Mouse (Mus musculus) limb, embryonic 12.5 days (tissue): ENCODE measurements around the gene Map3k12. TPM values are rescaled to one million over a fixed set of nuclear protein-coding genes. Genes with fewer than 3 reads are reported as not detected.

Experiments used
- ATAC-seq: fragments of 200-750 bp; cut with Nextera tagmentation; 2 replicates; pipeline ENCODE4 v1.8.0; 2017; ENCODE audit warnings: low read depth, moderate TSS enrichment; ENCODE audit not compliant: insufficient number of reproducible peaks, insufficient read depth, low FRiP score, low TSS enrichment
- H3K27ac ChIP-seq: fragments of 300-500 bp; sonication (generic); 2 replicates; pipeline ENCODE4 v1.5.1; 2016; ENCODE audit warnings: mild to moderate bottlenecking, moderate library complexity
- H3K27me3 ChIP-seq: fragments of 300-500 bp; sonication (generic); 2 replicates; pipeline ENCODE4 v1.6.1; 2016; ENCODE audit warnings: mild to moderate bottlenecking, moderate library complexity
- H3K36me3 ChIP-seq: fragments of 300-500 bp; sonication (generic); 2 replicates; pipeline ENCODE4 v1.6.1; 2016; ENCODE audit warnings: mild to moderate bottlenecking, moderate library complexity
- H3K4me1 ChIP-seq: fragments of 300-500 bp; sonication (generic); replicated peaks from 2 replicates; pipeline ENCODE4 v1.6.1; 2016
- H3K4me2 ChIP-seq: fragments of 300-500 bp; sonication (generic); 2 replicates; pipeline ENCODE4 v1.6.1; 2016; ENCODE audit warnings: mild to moderate bottlenecking, moderate library complexity
- H3K4me3 ChIP-seq: fragments of 300-500 bp; sonication (generic); replicated peaks from 2 replicates; pipeline ENCODE4 v1.5.1; 2016; ENCODE audit warnings: mild to moderate bottlenecking
- H3K9ac ChIP-seq: fragments of 300-500 bp; sonication (generic); replicated peaks from 2 replicates; pipeline ENCODE4 v1.6.1; 2016; ENCODE audit warnings: mild to moderate bottlenecking, moderate library complexity
- H3K9me3 ChIP-seq: fragments of 300-500 bp; sonication (generic); 2 replicates; pipeline ENCODE4 v1.6.1; 2016; ENCODE audit warnings: mild to moderate bottlenecking, moderate library complexity
- WGBS: fragments of 180-500 bp; shearing (Covaris S2); methylation state at CpG from one replicate; pipeline ENCODE4 v1.1.7; 2016; 5-methylcytosine and 5-hydroxymethylcytosine counted together
- polyA plus RNA-seq: library from polyadenylated mRNA; unstranded; fragments of >200 nt; fragmentation: Nextera tagmentation; extraction: Ambion mirVana; gene quantifications from 2 replicates; pipeline ENCODE4 v1.2.1, GENCODE M21; 2016

Map3k12 gene
- polyA plus RNA-seq, 1 experiment from 2014 or later, result 23.8 TPM

GRCm38 (mm10) chr15:102510110-102510509, 6.8 kb downstream of the Map3k12 start:
- Histone ChIP-seq H3K4me2 (peak overlapping the region; percentile 83), H3K4me3 (peak overlapping the region; percentile 59), H3K9me3 (no peaks in the 10 kb centered on the region), H3K27me3 (no peaks in the 10 kb centered on the region), H3K36me3 (peaks cover 27% of the 10 kb centered on the region), H3K4me1 (peaks cover 34% of the 10 kb centered on the region), H3K9ac (peak overlapping the region; percentile 61), H3K27ac (peak overlapping the region; percentile 87)
- ATAC-seq, result peak; percentile 52
- 5% methylated on average over 9 of the region's 9 CpGs for WGBS

DNA sequence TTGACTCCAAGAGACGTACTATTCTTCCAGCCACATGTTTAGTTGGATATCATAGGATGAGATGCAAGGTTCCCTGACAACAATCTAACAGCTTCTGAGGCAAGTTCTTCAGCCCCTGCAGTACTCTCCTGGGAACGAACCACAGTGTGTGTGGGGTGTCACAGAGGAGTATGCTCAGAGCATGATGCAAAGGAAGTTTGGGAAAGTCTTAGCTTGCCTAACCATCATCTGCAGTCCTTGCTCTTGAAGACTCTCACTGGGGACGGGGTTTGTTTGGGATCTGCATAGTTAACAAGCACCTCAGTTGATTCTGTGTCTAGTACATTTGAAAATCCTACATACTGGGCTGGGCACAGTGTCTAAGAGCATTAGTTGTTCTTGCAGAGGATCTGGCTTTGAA, 8.5 kb downstream of the Map3k12 start:
- 83% methylated on average over 3 of the region's 3 CpGs for WGBS
- H3K4me2 ChIP-seq, result no peak overlapping the region
- H3K9me3 ChIP-seq, result no peaks in the 10 kb centered on the region
- peaks cover 34% of the 10 kb centered on the region for H3K4me1 ChIP-seq
- peaks cover 45% of the 10 kb centered on the region for H3K36me3 ChIP-seq
- H3K4me3 ChIP-seq, result no peak overlapping the region
- no peaks in the 10 kb centered on the region for H3K27me3 ChIP-seq
- no peak overlapping the region for H3K9ac ChIP-seq
- no peak overlapping the region for H3K27ac ChIP-seq
- ATAC-seq, result no peak

GRCm38 (mm10) chr15:102507561-102507960, 9.3 kb downstream of the Map3k12 start:
- ATAC-seq, result no peak
- Histone ChIP-seq H3K9ac (no peak overlapping the region), H3K36me3 (peaks cover 52% of the 10 kb centered on the region), H3K9me3 (no peaks in the 10 kb centered on the region), H3K4me1 (peaks cover 30% of the 10 kb centered on the region), H3K27me3 (no peaks in the 10 kb centered on the region), H3K4me2 (no peak overlapping the region), H3K4me3 (no peak overlapping the region), H3K27ac (no peak overlapping the region)

GRCm38 (mm10) chr15:102506864-102507263, 10.0 kb downstream of the Map3k12 start:
- Histone ChIP-seq H3K27ac (no peak overlapping the region), H3K4me1 (peaks cover 23% of the 10 kb centered on the region), H3K9ac (no peak overlapping the region), H3K27me3 (no peaks in the 10 kb centered on the region), H3K4me3 (no peak overlapping the region), H3K36me3 (peaks cover 59% of the 10 kb centered on the region), H3K9me3 (no peaks in the 10 kb centered on the region), H3K4me2 (no peak overlapping the region)
- 92% methylated on average over 1 of the region's 1 CpGs for WGBS
- ATAC-seq, result no peak

DNA sequence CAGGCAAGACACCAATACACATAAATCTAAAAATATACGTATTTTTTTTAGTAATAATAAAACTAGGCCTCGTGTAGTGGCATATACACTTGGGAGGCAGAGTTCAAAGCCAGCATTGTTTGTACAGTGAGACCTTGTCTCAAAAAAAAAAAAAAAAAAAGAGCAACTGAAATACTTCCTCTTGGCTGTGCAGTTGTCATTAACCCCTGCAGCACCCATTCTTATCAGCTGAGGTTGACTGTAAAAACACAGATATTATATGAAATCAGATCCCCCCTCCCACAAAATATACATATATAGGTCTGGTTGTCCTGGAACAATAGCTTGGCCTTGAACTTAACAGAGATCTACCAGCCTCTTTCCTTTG, 10.4 kb downstream of the Map3k12 start:
- no peaks in the 10 kb centered on the region for H3K27me3 ChIP-seq
- WGBS, result 70% methylated on average over 2 of the region's 2 CpGs
- no peak overlapping the region for H3K4me2 ChIP-seq
- H3K4me1 ChIP-seq, result peaks cover 18% of the 10 kb centered on the region
- H3K27ac ChIP-seq, result no peak overlapping the region
- no peaks in the 10 kb centered on the region for H3K9me3 ChIP-seq
- H3K4me3 ChIP-seq, result no peak overlapping the region
- H3K9ac ChIP-seq, result no peak overlapping the region
- peaks cover 63% of the 10 kb centered on the region for H3K36me3 ChIP-seq
- no peak for ATAC-seq

GRCm38 (mm10) chr15:102505770-102506463, 10.9 kb downstream of the Map3k12 start:
- no peaks in the 10 kb centered on the region for H3K9me3 ChIP-seq
- H3K9ac ChIP-seq, result no peak overlapping the region
- peaks cover 13% of the 10 kb centered on the region for H3K4me1 ChIP-seq
- H3K27ac ChIP-seq, result 0 out of 2 replicates have a peak overlapping the region, but pooled peaks have one; percentile 29
- peaks cover 69% of the 10 kb centered on the region for H3K36me3 ChIP-seq
- WGBS, result 86% methylated on average over 9 of the region's 9 CpGs
- H3K4me2 ChIP-seq, result no peak overlapping the region
- no peaks in the 10 kb centered on the region for H3K27me3 ChIP-seq
- no peak overlapping the region for H3K4me3 ChIP-seq
- ATAC-seq, result no peak

DNA sequence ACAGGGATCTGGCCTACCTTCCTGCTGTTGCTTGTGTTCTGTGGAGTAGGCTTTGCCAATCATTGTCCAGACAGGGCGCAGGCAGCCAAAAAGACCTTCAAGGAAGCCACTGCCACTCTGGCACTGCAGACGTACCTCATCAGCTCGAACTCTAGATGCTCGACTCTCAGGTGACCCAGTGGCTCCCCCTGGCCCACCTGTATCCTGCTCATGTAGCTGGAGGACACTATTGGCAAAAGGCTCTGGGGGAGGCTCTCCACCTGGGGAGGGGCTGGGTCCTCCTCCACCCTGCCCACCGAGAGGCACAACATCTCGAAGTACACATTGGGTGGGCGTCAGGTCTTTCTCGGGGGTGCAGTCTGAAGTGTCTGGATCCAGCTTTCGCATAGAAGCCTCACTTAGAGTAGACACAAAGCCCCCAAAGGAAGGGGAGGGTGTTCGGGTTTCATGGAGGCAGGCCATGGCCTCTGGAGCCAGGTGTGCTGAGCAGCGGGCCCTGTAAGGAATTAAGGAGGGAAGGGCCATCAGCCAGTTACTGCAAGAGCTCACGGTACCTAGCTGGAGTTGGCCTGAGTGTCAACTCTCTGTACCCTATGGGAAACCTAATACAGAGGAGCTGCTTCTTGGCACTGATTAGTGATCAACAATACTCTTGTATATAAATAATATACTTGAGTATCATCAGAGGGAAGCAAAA, 11.6 kb downstream of the Map3k12 start:
- WGBS, result 66% methylated on average over 12 of the region's 12 CpGs

DNA sequence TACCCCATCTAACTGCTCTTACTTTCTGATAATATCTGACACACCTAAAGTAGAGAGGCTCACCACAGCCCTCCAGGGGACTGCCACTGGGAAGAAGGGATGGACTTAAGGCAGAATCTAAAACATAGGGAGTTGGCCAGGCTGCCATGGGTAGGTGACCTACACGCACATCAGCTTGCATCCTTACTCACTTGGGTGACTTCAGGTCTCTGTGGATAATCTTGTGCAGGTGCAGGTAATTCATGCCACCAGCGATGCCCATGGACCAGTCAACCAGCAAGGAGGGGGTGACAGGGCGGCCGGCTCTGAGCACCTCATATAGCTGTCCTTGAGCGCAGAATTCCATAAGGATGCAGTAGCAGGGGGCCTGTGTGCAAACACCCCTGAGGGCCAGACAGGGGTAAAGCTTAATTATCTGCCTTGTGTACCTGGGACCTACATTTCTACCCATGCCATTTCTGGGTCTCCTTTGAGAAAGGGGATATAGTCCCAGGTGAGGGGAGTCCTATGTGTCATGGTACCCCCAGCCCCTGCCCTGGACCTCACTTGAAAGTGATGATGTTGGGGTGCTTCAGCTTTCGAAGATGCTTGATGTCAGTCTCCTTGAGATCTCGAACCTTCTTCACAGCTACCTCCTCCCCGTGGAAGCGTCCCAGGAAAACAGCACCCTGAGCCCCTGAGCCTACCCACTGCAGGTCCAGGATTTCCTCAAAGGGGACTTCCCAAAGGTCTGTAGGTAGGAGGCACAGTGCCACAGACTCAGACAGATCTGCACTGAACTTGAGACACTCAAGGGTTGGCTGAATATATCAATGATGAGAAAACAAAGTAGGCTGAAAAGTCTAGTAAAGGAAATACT, 12.7 kb downstream of the Map3k12 start:
- no peak overlapping the region for H3K9ac ChIP-seq
- H3K9me3 ChIP-seq, result no peaks in the 10 kb centered on the region
- no peak for ATAC-seq
- H3K4me2 ChIP-seq, result no peak overlapping the region
- peaks cover 85% of the 10 kb centered on the region for H3K36me3 ChIP-seq
- no peak overlapping the region for H3K4me3 ChIP-seq
- no peaks in the 10 kb centered on the region for H3K27me3 ChIP-seq
- WGBS, result 88% methylated on average over 9 of the region's 9 CpGs
- 0 out of 2 replicates have a peak overlapping the region, but pooled peaks have one; percentile 24 for H3K27ac ChIP-seq
- peaks cover 1% of the 10 kb centered on the region; the same call in 1 of the 2 replicates for H3K4me1 ChIP-seq

More for the DNA sequence above, 11.6 kb downstream of the Map3k12 start:
- no peak for ATAC-seq
- Histone ChIP-seq H3K9ac (no peak overlapping the region), H3K27ac (no peak overlapping the region), H3K36me3 (peaks cover 76% of the 10 kb centered on the region), H3K4me1 (peaks cover 11% of the 10 kb centered on the region), H3K27me3 (no peaks in the 10 kb centered on the region), H3K4me2 (no peak overlapping the region), H3K4me3 (no peak overlapping the region), H3K9me3 (no peaks in the 10 kb centered on the region)

DNA sequence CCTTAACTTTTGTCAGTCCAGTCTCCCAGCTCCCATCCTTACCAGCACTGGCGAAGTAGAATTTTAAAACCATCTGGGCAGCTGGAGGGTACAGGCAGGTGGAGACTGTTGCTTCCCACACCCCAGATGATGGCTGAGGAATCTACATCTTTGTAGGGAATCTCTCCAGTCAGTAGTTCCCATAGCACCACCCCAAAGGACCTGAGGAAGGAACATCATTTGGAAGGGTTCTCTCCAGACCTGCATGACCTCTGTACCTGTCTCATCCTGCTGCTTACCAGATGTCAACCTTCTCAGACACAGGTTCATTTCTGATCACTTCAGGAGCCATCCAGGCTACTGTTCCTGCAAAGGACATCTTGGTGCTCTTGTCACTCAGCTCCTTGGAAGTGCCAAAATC, 13.4 kb downstream of the Map3k12 start, which contains the start of gene Gm10337:
Gm10337 (plus strand) TSS at position 276 of the 400 bp plus-strand sequence.
- Histone ChIP-seq H3K9me3 (no peaks in the 10 kb centered on the region), H3K36me3 (peaks cover 87% of the 10 kb centered on the region), H3K4me1 (no peaks in the 10 kb centered on the region), H3K27me3 (no peaks in the 10 kb centered on the region), H3K4me2 (no peak within 1 kb of the TSS), H3K27ac (0 out of 2 replicates have a peak within 1 kb of the TSS, but pooled peaks have one; percentile 24), H3K9ac (no peak within 1 kb of the TSS), H3K4me3 (no peak within 1 kb of the TSS)
- WGBS, result 87% methylated on average over 1 of the region's 1 CpGs
- ATAC-seq, result no peak

- no peaks in the 10 kb centered on the region for H3K4me1 ChIP-seq
- H3K4me3 ChIP-seq, result no peak overlapping the region
- H3K4me2 ChIP-seq, result no peak overlapping the region
- H3K9ac ChIP-seq, result no peak overlapping the region
- no peaks in the 10 kb centered on the region for H3K9me3 ChIP-seq
- WGBS, result 83% methylated on average over 9 of the region's 9 CpGs
- H3K36me3 ChIP-seq, result peaks cover 89% of the 10 kb centered on the region
- no peak for ATAC-seq
- H3K27me3 ChIP-seq, result no peaks in the 10 kb centered on the region
- H3K27ac ChIP-seq, result no peak overlapping the region
Observed at GRCm38 (mm10) chr15:102502254-102502840, 14.5 kb downstream of the Map3k12 start.
